Mouse (Mus musculus) brain, embryonic 14.5 days (tissue): Measurements from ENCODE around the gene Zfp768.

Experiments used
- CTCF ChIP-seq: fragments of 200-500 bp; IDR thresholded peaks from 2 replicates; pipeline ENCODE4 v1.5.1; 2012; ENCODE audit warnings: inconsistent platforms, mild to moderate bottlenecking, moderate library complexity, borderline replicate concordance; ENCODE audit not compliant: insufficient read depth, insufficient read length; ENCODE audit errors: extremely low read depth
- POLR2A ChIP-seq: fragments of 200-500 bp; IDR thresholded peaks from 2 replicates; pipeline ENCODE4 v1.6.1; 2012; ENCODE audit warnings: mild to moderate bottlenecking, inconsistent platforms, borderline replicate concordance; ENCODE audit not compliant: poor library complexity, insufficient read depth, insufficient read length, severe bottlenecking; ENCODE audit errors: extremely low read depth

DNA sequence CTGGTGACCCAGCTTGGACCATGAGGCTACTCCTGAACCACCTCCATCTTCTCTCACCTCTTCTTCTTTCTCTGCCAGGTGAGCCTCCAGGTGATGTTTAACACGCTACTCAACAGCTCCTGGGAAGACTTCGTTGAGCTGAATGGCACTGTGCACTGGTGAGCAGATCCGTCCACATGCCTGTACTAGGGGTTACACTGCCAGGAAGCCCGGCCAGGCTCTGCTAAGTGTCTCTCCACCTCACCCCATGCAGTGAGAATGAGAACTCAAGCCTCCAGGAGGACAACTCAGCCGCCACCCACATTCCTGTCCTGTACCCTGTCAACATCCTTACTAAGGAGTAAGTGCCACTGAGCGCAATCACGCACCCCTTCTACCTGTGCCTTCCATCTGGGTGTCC is 20.4 kb downstream of the Zfp768 start:
- TF ChIP-seq CTCF (no peak), POLR2A (no peak)
